Mouse (Mus musculus): ENCODE measurements around the gene Taf8. TPM values are rescaled to one million over a fixed set of nuclear protein-coding genes. Genes with fewer than 3 reads are reported as not detected.

Gene Taf8
- polyA plus RNA-seq, 1 experiment from 2014 or later: 29.6 TPM

- ATAC-seq (replicated peaks; ENCODE audit: low FRiP score) (no peak), DNase-seq (ENCODE audit: low spot score) (no peak)
- Histone ChIP-seq H3K4me1 (replicated peaks; ENCODE audit: control insufficient read depth, insufficient read depth, low read length) (peaks cover 7% of the 10 kb centered on the region), H3K9ac (ENCODE audit: low read length) (no peak overlapping the region), H3K4me3 (ENCODE audit: low read depth, low read length) (no peak overlapping the region), H3K4me2 (ENCODE audit: low read depth, low read length, severe bottlenecking) (no peak overlapping the region), H3K9me3 (ENCODE audit: control insufficient read depth, low read length) (no peaks in the 10 kb centered on the region), H3K27ac (ENCODE audit: low read depth, low read length) (no peak overlapping the region), H3K27me3 (ENCODE audit: control insufficient read depth, insufficient read depth, low read length) (no peaks in the 10 kb centered on the region), H3K36me3 (ENCODE audit: control insufficient read depth, insufficient read depth, low read length) (no peaks in the 10 kb centered on the region)
- 75% methylated on average over 10 of the region's 10 CpGs for WGBS
Measured at GRCm38 (mm10) chr17:47512956-47513775, 11.1 kb upstream of the Taf8 start.

- peak; percentile 91 for ATAC-seq (replicated peaks; ENCODE audit: low FRiP score)
- H3K4me3 ChIP-seq (ENCODE audit: low read depth, low read length): peak overlapping the region; percentile 2; the same call in 1 of the 2 replicates
- 18% methylated on average over 25 of the region's 25 CpGs for WGBS
- peaks cover 7% of the 10 kb centered on the region for H3K4me1 ChIP-seq (replicated peaks; ENCODE audit: control insufficient read depth, insufficient read depth, low read length)
- no peak overlapping the region for H3K27ac ChIP-seq (ENCODE audit: low read depth, low read length)
- H3K9ac ChIP-seq (ENCODE audit: low read length): peak overlapping the region; percentile 45
- H3K9me3 ChIP-seq (ENCODE audit: control insufficient read depth, low read length): no peaks in the 10 kb centered on the region
- H3K27me3 ChIP-seq (ENCODE audit: control insufficient read depth, insufficient read depth, low read length): no peaks in the 10 kb centered on the region
- peak; percentile 98 for DNase-seq (ENCODE audit: low spot score)
- no peaks in the 10 kb centered on the region for H3K36me3 ChIP-seq (ENCODE audit: control insufficient read depth, insufficient read depth, low read length)
- peak overlapping the region; percentile 36 for H3K4me2 ChIP-seq (ENCODE audit: low read depth, low read length, severe bottlenecking)
Measured at GRCm38 (mm10) chr17:47511111-47512020, 9.3 kb upstream of the Taf8 start.

- DNase-seq (ENCODE audit: low spot score) (no peak), ATAC-seq (replicated peaks; ENCODE audit: low FRiP score) (no peak)
- H3K27ac ChIP-seq (ENCODE audit: low read depth, low read length): no peak overlapping the region
- no peak overlapping the region for H3K4me2 ChIP-seq (ENCODE audit: low read depth, low read length, severe bottlenecking)
- H3K36me3 ChIP-seq (ENCODE audit: control insufficient read depth, insufficient read depth, low read length): no peaks in the 10 kb centered on the region
- H3K9me3 ChIP-seq (ENCODE audit: control insufficient read depth, low read length): no peaks in the 10 kb centered on the region
- 69% methylated on average over 9 of the region's 9 CpGs for WGBS
- H3K27me3 ChIP-seq (ENCODE audit: control insufficient read depth, insufficient read depth, low read length): no peaks in the 10 kb centered on the region
- peaks cover 13% of the 10 kb centered on the region for H3K4me1 ChIP-seq (replicated peaks; ENCODE audit: control insufficient read depth, insufficient read depth, low read length)
- no peak overlapping the region for H3K9ac ChIP-seq (ENCODE audit: low read length)
- no peak overlapping the region for H3K4me3 ChIP-seq (ENCODE audit: low read depth, low read length)
Measured at GRCm38 (mm10) chr17:47509031-47509705, 7.1 kb upstream of the Taf8 start.

GRCm38 (mm10) chr17:47508012-47508608, 6.0 kb upstream of the Taf8 start:
- Histone ChIP-seq H3K4me1 (replicated peaks; ENCODE audit: control insufficient read depth, insufficient read depth, low read length) (peaks cover 13% of the 10 kb centered on the region), H3K9ac (ENCODE audit: low read length) (no peak overlapping the region), H3K36me3 (ENCODE audit: control insufficient read depth, insufficient read depth, low read length) (no peaks in the 10 kb centered on the region), H3K27me3 (ENCODE audit: control insufficient read depth, insufficient read depth, low read length) (no peaks in the 10 kb centered on the region), H3K9me3 (ENCODE audit: control insufficient read depth, low read length) (no peaks in the 10 kb centered on the region), H3K4me2 (ENCODE audit: low read depth, low read length, severe bottlenecking) (no peak overlapping the region), H3K4me3 (ENCODE audit: low read depth, low read length) (no peak overlapping the region), H3K27ac (ENCODE audit: low read depth, low read length) (no peak overlapping the region)
- WGBS: 68% methylated on average over 12 of the region's 12 CpGs
- ATAC-seq (replicated peaks; ENCODE audit: low FRiP score) (no peak), DNase-seq (ENCODE audit: low spot score) (no peak)

- ATAC-seq (replicated peaks; ENCODE audit: low FRiP score) (no peak), DNase-seq (ENCODE audit: low spot score) (no peak)
- Histone ChIP-seq H3K9me3 (ENCODE audit: control insufficient read depth, low read length) (no peaks in the 10 kb centered on the region), H3K9ac (ENCODE audit: low read length) (no peak overlapping the region), H3K4me3 (ENCODE audit: low read depth, low read length) (no peak overlapping the region), H3K27me3 (ENCODE audit: control insufficient read depth, insufficient read depth, low read length) (no peaks in the 10 kb centered on the region), H3K4me2 (ENCODE audit: low read depth, low read length, severe bottlenecking) (no peak overlapping the region), H3K27ac (ENCODE audit: low read depth, low read length) (no peak overlapping the region), H3K4me1 (replicated peaks; ENCODE audit: control insufficient read depth, insufficient read depth, low read length) (peaks cover 13% of the 10 kb centered on the region), H3K36me3 (ENCODE audit: control insufficient read depth, insufficient read depth, low read length) (no peaks in the 10 kb centered on the region)
- 81% methylated on average over 2 of the region's 2 CpGs for WGBS
Measured at GRCm38 (mm10) chr17:47507523-47507922, 5.4 kb upstream of the Taf8 start.

GRCm38 (mm10) chr17:47506697-47507096, 4.6 kb upstream of the Taf8 start:
- no peak overlapping the region for H3K27ac ChIP-seq (ENCODE audit: low read depth, low read length)
- WGBS: 89% methylated on average over 4 of the region's 4 CpGs
- H3K4me1 ChIP-seq (replicated peaks; ENCODE audit: control insufficient read depth, insufficient read depth, low read length): peaks cover 13% of the 10 kb centered on the region
- H3K27me3 ChIP-seq (ENCODE audit: control insufficient read depth, insufficient read depth, low read length): no peaks in the 10 kb centered on the region
- no peak overlapping the region for H3K4me3 ChIP-seq (ENCODE audit: low read depth, low read length)
- no peak overlapping the region for H3K9ac ChIP-seq (ENCODE audit: low read length)
- H3K36me3 ChIP-seq (ENCODE audit: control insufficient read depth, insufficient read depth, low read length): no peaks in the 10 kb centered on the region
- H3K9me3 ChIP-seq (ENCODE audit: control insufficient read depth, low read length): no peaks in the 10 kb centered on the region
- H3K4me2 ChIP-seq (ENCODE audit: low read depth, low read length, severe bottlenecking): no peak overlapping the region
- DNase-seq (ENCODE audit: low spot score): no peak
- ATAC-seq (replicated peaks; ENCODE audit: low FRiP score): no peak

- Histone ChIP-seq H3K9me3 (ENCODE audit: control insufficient read depth, low read length) (no peaks in the 10 kb centered on the region), H3K4me3 (ENCODE audit: low read depth, low read length) (no peak overlapping the region), H3K4me2 (ENCODE audit: low read depth, low read length, severe bottlenecking) (no peak overlapping the region), H3K4me1 (replicated peaks; ENCODE audit: control insufficient read depth, insufficient read depth, low read length) (peaks cover 13% of the 10 kb centered on the region; the same call in 1 of the 2 replicates), H3K27me3 (ENCODE audit: control insufficient read depth, insufficient read depth, low read length) (no peaks in the 10 kb centered on the region), H3K36me3 (ENCODE audit: control insufficient read depth, insufficient read depth, low read length) (no peaks in the 10 kb centered on the region), H3K9ac (ENCODE audit: low read length) (no peak overlapping the region), H3K27ac (ENCODE audit: low read depth, low read length) (no peak overlapping the region)
- DNase-seq (ENCODE audit: low spot score) (no peak), ATAC-seq (replicated peaks; ENCODE audit: low FRiP score) (no peak)
- 96% methylated on average over 1 of the region's 1 CpGs for WGBS
Measured at GRCm38 (mm10) chr17:47506042-47506441, 4.0 kb upstream of the Taf8 start.

- DNase-seq (ENCODE audit: low spot score) (no peak), ATAC-seq (replicated peaks; ENCODE audit: low FRiP score) (no peak)
- no peaks in the 10 kb centered on the region for H3K36me3 ChIP-seq (ENCODE audit: control insufficient read depth, insufficient read depth, low read length)
- no peak overlapping the region for H3K27ac ChIP-seq (ENCODE audit: low read depth, low read length)
- WGBS: 71% methylated on average over 2 of the region's 2 CpGs
- H3K9me3 ChIP-seq (ENCODE audit: control insufficient read depth, low read length): no peaks in the 10 kb centered on the region
- peaks cover 11% of the 10 kb centered on the region; the same call in 1 of the 2 replicates for H3K4me1 ChIP-seq (replicated peaks; ENCODE audit: control insufficient read depth, insufficient read depth, low read length)
- H3K27me3 ChIP-seq (ENCODE audit: control insufficient read depth, insufficient read depth, low read length): no peaks in the 10 kb centered on the region
- peak overlapping the region; percentile 55 for H3K4me2 ChIP-seq (ENCODE audit: low read depth, low read length, severe bottlenecking)
- H3K9ac ChIP-seq (ENCODE audit: low read length): no peak overlapping the region
- H3K4me3 ChIP-seq (ENCODE audit: low read depth, low read length): no peak overlapping the region; the same call in 1 of the 2 replicates
Measured at GRCm38 (mm10) chr17:47505566-47505965, 3.5 kb upstream of the Taf8 start.
